Mouse (Mus musculus) heart, postnatal 0 days (tissue): ENCODE measurements around the gene Zfp184. TPM values are rescaled to one million over a fixed set of nuclear protein-coding genes. Genes with fewer than 3 reads are reported as not detected.

Source experiments
- ATAC-seq: fragments of 200-750 bp; cut with Nextera tagmentation; 2 replicates; pipeline ENCODE4 v1.8.0; 2017; ENCODE audit warnings: low read depth, moderate number of reproducible peaks, moderate library complexity; ENCODE audit not compliant: insufficient read depth
- DNase-seq: peaks from one replicate; pipeline ENCODE4 v3.0.0-alpha.2; 2016; ENCODE audit warnings: low spot score
- H3K27ac ChIP-seq: fragments of 300-500 bp; sonication (generic); 2 replicates; pipeline ENCODE4 v1.5.1; 2014; ENCODE audit warnings: low read depth, mild to moderate bottlenecking
- H3K27me3 ChIP-seq: fragments of 300-500 bp; sonication (generic); 2 replicates; pipeline ENCODE4 v1.6.1; 2014; ENCODE audit warnings: low read length, mixed read lengths; ENCODE audit not compliant: control insufficient read depth, insufficient read depth
- H3K36me3 ChIP-seq: fragments of 300-500 bp; sonication (generic); replicated peaks from 2 replicates; pipeline ENCODE4 v1.6.1; 2014; ENCODE audit warnings: low read length, mixed read lengths; ENCODE audit not compliant: control insufficient read depth, insufficient read depth
- H3K4me1 ChIP-seq: fragments of 300-500 bp; sonication (generic); 2 replicates; pipeline ENCODE4 v1.6.1; 2014; ENCODE audit warnings: antibody characterized with exemption; ENCODE audit not compliant: control insufficient read depth, insufficient read depth
- H3K4me2 ChIP-seq: fragments of 300-500 bp; sonication (generic); 2 replicates; pipeline ENCODE4 v1.6.1; 2014; ENCODE audit warnings: low read depth, mild to moderate bottlenecking, low read length, moderate library complexity
- H3K4me3 ChIP-seq: fragments of 300-500 bp; sonication (generic); 2 replicates; pipeline ENCODE4 v1.5.1; 2014; ENCODE audit warnings: low read depth, low read length
- H3K9ac ChIP-seq: fragments of 300-500 bp; sonication (generic); replicated peaks from 2 replicates; pipeline ENCODE4 v1.6.1; 2014; ENCODE audit warnings: low read depth, low read length, mixed read lengths
- H3K9me3 ChIP-seq: fragments of 300-500 bp; sonication (generic); replicated peaks from 2 replicates; pipeline ENCODE4 v1.6.1; 2016; ENCODE audit warnings: low read length; ENCODE audit not compliant: control insufficient read depth
- CTCF ChIP-seq: IDR thresholded peaks from 2 replicates; pipeline ENCODE4 v1.5.1; 2016; ENCODE audit warnings: antibody characterized with exemption, control low read depth, low read depth
- EP300 ChIP-seq: IDR thresholded peaks from 2 replicates; pipeline ENCODE4 v1.6.1; 2016; ENCODE audit warnings: antibody characterized with exemption, low read depth
- WGBS: fragments of 180-500 bp; shearing (Covaris S2); extraction: QIAGEN DNeasy Blood & Tissue Kit; methylation state at CpG from one replicate; pipeline ENCODE4 v1.1.7; 2014; 5-methylcytosine and 5-hydroxymethylcytosine counted together
- polyA plus RNA-seq: library from polyadenylated mRNA; unstranded; fragments of >200 nt; fragmentation: Nextera tagmentation; extraction: Ambion mirVana; gene quantifications from 2 replicates; pipeline ENCODE4 v1.2.1, GENCODE M21; 2015
- total RNA-seq: library from RNA; depleted of rRNA; stranded (reverse); fragments of >200 nt; gene quantifications from 2 replicates; pipeline ENCODE4 v1.2.3, GENCODE M21; 2014; ENCODE audit warnings: low replicate concordance

The Zfp184 gene
- total and polyA plus RNA-seq, 2 experiments from 2014 or later = 1.7 to 2.6 TPM

GRCm38 (mm10) chr13:21914599-21914998, 30.3 kb upstream of the Zfp184 start:
- no peaks in the 10 kb centered on the region for H3K36me3 ChIP-seq
- peak overlapping the region; percentile 17 for H3K4me3 ChIP-seq
- H3K27me3 ChIP-seq = peaks cover 24% of the 10 kb centered on the region
- ATAC-seq (no peak), DNase-seq (no peak)
- H3K4me1 ChIP-seq = 0 out of 2 replicates have a peak, but pooled peaks cover 6% of the 10 kb centered on the region
- no peaks in the 10 kb centered on the region for H3K9me3 ChIP-seq
- H3K27ac ChIP-seq = no peak overlapping the region
- no peak overlapping the region for H3K9ac ChIP-seq
- WGBS = 17% methylated on average over 14 of the region's 14 CpGs
- H3K4me2 ChIP-seq = peak overlapping the region; percentile 11; the same call in 1 of the 2 replicates
- TF ChIP-seq EP300 (no peak), CTCF (no peak)

DNA sequence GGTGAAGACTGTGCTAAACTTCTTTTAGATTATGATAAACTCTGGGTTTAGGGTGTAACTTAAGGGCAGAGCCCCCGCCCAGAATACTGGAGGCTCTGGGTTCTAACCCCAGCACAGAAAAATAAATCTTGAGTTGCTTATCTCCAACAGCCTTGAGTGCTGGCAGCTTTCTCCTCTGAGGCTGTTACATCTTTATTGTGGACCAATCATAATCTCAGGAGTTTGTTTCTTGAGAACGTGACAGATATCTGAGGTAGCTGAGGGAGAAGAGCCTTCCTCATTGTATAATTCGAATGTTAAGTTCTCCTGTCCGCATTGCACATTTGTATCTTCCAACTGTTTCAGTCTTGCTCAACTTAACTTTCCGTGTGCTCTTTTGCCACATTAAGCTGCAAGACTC, 29.4 kb upstream of the Zfp184 start:
- no peak overlapping the region for H3K4me2 ChIP-seq
- H3K4me1 ChIP-seq = 0 out of 2 replicates have a peak, but pooled peaks cover 6% of the 10 kb centered on the region
- H3K27ac ChIP-seq = no peak overlapping the region
- H3K9me3 ChIP-seq = no peaks in the 10 kb centered on the region
- DNase-seq (no peak), ATAC-seq (no peak)
- TF ChIP-seq CTCF (no peak), EP300 (no peak)
- no peak overlapping the region for H3K4me3 ChIP-seq
- H3K36me3 ChIP-seq = no peaks in the 10 kb centered on the region
- H3K9ac ChIP-seq = no peak overlapping the region
- H3K27me3 ChIP-seq = peaks cover 24% of the 10 kb centered on the region
- 68% methylated on average over 5 of the region's 5 CpGs for WGBS

DNA sequence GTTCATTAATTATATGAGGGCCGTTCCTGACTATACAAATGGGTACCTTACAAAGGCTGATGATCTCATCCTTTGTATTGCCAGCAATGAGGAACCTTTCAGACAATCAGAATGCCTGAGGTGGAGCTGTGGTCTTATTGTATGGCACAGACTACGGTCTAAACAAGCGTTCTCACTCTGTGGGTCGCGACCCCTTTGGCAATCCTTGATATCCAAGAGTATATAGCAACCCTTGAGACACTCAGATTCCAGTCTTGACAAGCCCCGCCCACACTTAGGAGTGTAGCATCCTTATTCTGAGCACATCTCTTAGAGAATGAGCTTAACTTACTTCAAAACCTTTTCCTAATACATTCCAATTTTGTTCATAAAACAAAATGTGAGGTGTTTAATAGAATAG, 28.8 kb upstream of the Zfp184 start:
- Histone ChIP-seq H3K9ac (no peak overlapping the region), H3K9me3 (no peaks in the 10 kb centered on the region), H3K27me3 (peaks cover 24% of the 10 kb centered on the region), H3K27ac (no peak overlapping the region), H3K36me3 (no peaks in the 10 kb centered on the region), H3K4me2 (no peak overlapping the region), H3K4me3 (no peak overlapping the region), H3K4me1 (0 out of 2 replicates have a peak, but pooled peaks cover 6% of the 10 kb centered on the region)
- TF ChIP-seq EP300 (no peak), CTCF (no peak)
- 51% methylated on average over 6 of the region's 6 CpGs for WGBS
- ATAC-seq = no peak
- no peak for DNase-seq

GRCm38 (mm10) chr13:21917040-21917439, 27.9 kb upstream of the Zfp184 start:
- DNase-seq = no peak
- 23% methylated on average over 13 of the region's 13 CpGs for WGBS
- Histone ChIP-seq H3K4me3 (peak overlapping the region; percentile 36; the same call in 1 of the 2 replicates), H3K9ac (no peak overlapping the region), H3K27ac (no peak overlapping the region), H3K4me2 (peak overlapping the region; percentile 56; the same call in 1 of the 2 replicates), H3K36me3 (no peaks in the 10 kb centered on the region), H3K27me3 (peaks cover 24% of the 10 kb centered on the region), H3K9me3 (no peaks in the 10 kb centered on the region), H3K4me1 (0 out of 2 replicates have a peak, but pooled peaks cover 6% of the 10 kb centered on the region)
- TF ChIP-seq CTCF = no peak
- no peak for TF ChIP-seq EP300
- no peak for ATAC-seq

DNA sequence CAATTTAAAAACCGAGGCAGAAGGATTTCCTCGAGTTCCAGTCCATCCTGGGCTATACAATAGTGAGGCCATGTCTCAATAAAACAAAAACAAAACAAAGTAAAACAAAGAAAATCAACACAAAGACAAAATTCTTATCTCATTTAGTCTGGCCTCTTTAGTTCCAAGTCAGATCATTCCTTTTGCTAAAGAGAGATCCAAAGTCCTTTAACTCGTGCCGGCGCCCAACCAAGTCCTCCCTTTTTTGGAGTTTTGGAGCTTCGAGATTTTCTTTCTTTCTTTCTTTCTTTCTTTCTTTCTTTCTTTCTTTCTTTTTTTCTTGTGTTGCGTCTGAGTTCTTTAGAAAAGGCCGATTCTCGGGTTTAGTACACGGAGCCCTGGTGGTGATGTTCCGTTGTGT, 27.4 kb upstream of the Zfp184 start:
- peaks cover 24% of the 10 kb centered on the region for H3K27me3 ChIP-seq
- ATAC-seq (no peak), DNase-seq (no peak)
- no peaks in the 10 kb centered on the region for H3K36me3 ChIP-seq
- no peak for TF ChIP-seq EP300
- TF ChIP-seq CTCF = no peak
- H3K4me2 ChIP-seq = peak overlapping the region; percentile 56
- WGBS = 7% methylated on average over 11 of the region's 11 CpGs
- H3K4me3 ChIP-seq = peak overlapping the region; percentile 36
- H3K4me1 ChIP-seq = 0 out of 2 replicates have a peak, but pooled peaks cover 6% of the 10 kb centered on the region
- no peaks in the 10 kb centered on the region for H3K9me3 ChIP-seq
- H3K9ac ChIP-seq = no peak overlapping the region
- no peak overlapping the region for H3K27ac ChIP-seq

DNA sequence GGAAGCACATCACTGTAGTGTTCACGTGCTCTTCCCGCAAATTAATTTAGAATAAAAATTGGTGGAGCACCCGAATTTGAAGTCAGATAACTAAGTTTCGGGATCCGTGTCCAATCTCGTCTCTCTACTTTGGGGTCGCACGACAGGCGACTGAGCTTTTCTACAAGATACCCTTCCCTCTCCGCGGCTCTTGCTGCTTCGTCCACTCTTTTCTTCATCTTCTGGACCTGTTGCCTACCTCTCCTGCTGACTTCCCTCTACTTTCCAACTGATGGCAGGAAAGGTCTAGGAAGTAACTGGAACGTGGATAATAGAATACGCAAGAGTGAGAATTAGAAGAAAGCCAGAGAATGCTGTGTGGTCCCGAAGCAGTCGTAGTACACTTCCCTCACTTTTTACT, 26.9 kb upstream of the Zfp184 start:
- ATAC-seq (no peak), DNase-seq (no peak)
- Histone ChIP-seq H3K4me2 (peak overlapping the region; percentile 56), H3K4me3 (peak overlapping the region; percentile 36), H3K27ac (no peak overlapping the region), H3K27me3 (peaks cover 24% of the 10 kb centered on the region), H3K4me1 (0 out of 2 replicates have a peak, but pooled peaks cover 6% of the 10 kb centered on the region), H3K9me3 (no peaks in the 10 kb centered on the region), H3K9ac (no peak overlapping the region), H3K36me3 (no peaks in the 10 kb centered on the region)
- no peak for TF ChIP-seq EP300
- no peak for TF ChIP-seq CTCF
- 3% methylated on average over 16 of the region's 16 CpGs for WGBS
